Mouse (Mus musculus) cortical plate, adult 2 months (tissue): Measurements from ENCODE around the gene Glis3.

Experiments
- CTCF ChIP-seq: fragments of 200-500 bp; IDR thresholded peaks from 2 replicates; pipeline ENCODE4 v1.5.1; 2011; ENCODE audit warnings: mild to moderate bottlenecking, control low read depth, low read length; ENCODE audit not compliant: insufficient read depth; ENCODE audit errors: extremely low read depth
- POLR2A ChIP-seq: fragments of 200-500 bp; IDR thresholded peaks from 2 replicates; pipeline ENCODE4 v1.6.1; 2011; ENCODE audit warnings: mild to moderate bottlenecking, low read length, control low read depth; ENCODE audit not compliant: insufficient read depth; ENCODE audit errors: extremely low read depth

- TF ChIP-seq CTCF (no peak), POLR2A (no peak)
Observed at GRCm38 (mm10) chr19:28234676-28235075, 445.2 kb downstream of the Glis3 start.
